Mouse (Mus musculus): ENCODE measurements at regions not wholly inside any gene's neighbourhood (a gene's known extent, or its start where the extent isn't known, plus 50 kb on each side); places are given as distances from the start of the nearest gene placed in this dataset.

DNA sequence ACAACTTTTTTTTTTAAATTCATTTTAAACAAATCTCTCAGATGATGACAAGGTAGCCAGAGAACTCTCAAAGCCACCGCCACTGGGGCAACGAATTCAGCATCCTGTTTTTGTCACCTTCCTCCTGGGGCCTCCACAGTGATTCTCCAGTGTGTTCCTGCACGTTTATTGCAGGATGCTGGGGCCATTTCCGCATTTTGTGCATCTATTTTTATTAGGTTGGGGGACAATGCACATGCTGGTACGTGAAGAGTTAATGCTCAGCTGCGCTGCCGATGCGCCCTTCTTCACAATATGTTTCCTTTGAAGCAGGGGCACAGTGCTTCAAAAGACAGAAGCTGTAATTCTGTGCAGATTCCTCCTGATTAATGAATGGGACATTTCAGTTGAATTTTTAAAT, 246.9 kb downstream of the Mtx2 start:
- TF ChIP-seq TAL1 (IDR thresholded peaks at IDR 0.05; ENCODE audit: low read length): no peak
- TF ChIP-seq GATA1 (IDR thresholded peaks at IDR 0.05; ENCODE audit: low read length): no peak

Data from erythroblast, embryonic 14.5 days (primary cell).